Mouse (Mus musculus) embryonic facial prominence, embryonic 13.5 days (tissue): Measurements from ENCODE around the gene Akap3. TPM values are rescaled to one million over a fixed set of nuclear protein-coding genes. Genes with fewer than 3 reads are reported as not detected.
A peak's percentile ranks its signal among the peaks of the same experiment; 100 is the strongest.

Source experiments
- ATAC-seq: fragments of 200-750 bp; cut with Nextera tagmentation; 2 replicates; pipeline ENCODE4 v1.8.0; 2017; ENCODE audit warnings: low read depth; ENCODE audit not compliant: insufficient number of reproducible peaks, insufficient read depth, low FRiP score, low TSS enrichment
- H3K27ac ChIP-seq: fragments of 300-500 bp; sonication (generic); 2 replicates; pipeline ENCODE4 v1.5.1; 2015; ENCODE audit warnings: moderate library complexity, mild to moderate bottlenecking, inconsistent platforms
- H3K27me3 ChIP-seq: fragments of 300-500 bp; sonication (generic); 2 replicates; pipeline ENCODE4 v1.6.1; 2015; ENCODE audit warnings: mild to moderate bottlenecking, inconsistent platforms
- H3K36me3 ChIP-seq: fragments of 300-500 bp; sonication (generic); 2 replicates; pipeline ENCODE4 v1.6.1; 2015; ENCODE audit warnings: mild to moderate bottlenecking, inconsistent platforms
- H3K4me1 ChIP-seq: fragments of 300-500 bp; sonication (generic); 2 replicates; pipeline ENCODE4 v1.6.1; 2015; ENCODE audit warnings: inconsistent platforms
- H3K4me2 ChIP-seq: fragments of 300-500 bp; sonication (generic); 2 replicates; pipeline ENCODE4 v1.6.1; 2015; ENCODE audit warnings: moderate library complexity, mild to moderate bottlenecking, inconsistent platforms
- H3K4me3 ChIP-seq: fragments of 300-500 bp; sonication (generic); 2 replicates; pipeline ENCODE4 v1.5.1; 2015; ENCODE audit warnings: mild to moderate bottlenecking, inconsistent platforms
- H3K9ac ChIP-seq: fragments of 300-500 bp; sonication (generic); 2 replicates; pipeline ENCODE4 v1.6.1; 2015; ENCODE audit warnings: mild to moderate bottlenecking, inconsistent platforms
- H3K9me3 ChIP-seq: fragments of 300-500 bp; sonication (generic); 2 replicates; pipeline ENCODE4 v1.6.1; 2016; ENCODE audit warnings: inconsistent platforms
- WGBS: fragments of 180-500 bp; shearing (Covaris S2); methylation state at CpG from one replicate; pipeline ENCODE4 v1.1.7; 2015; ENCODE audit warnings: mixed read lengths; 5-methylcytosine and 5-hydroxymethylcytosine counted together
- polyA plus RNA-seq: library from polyadenylated mRNA; unstranded; fragments of >200 nt; fragmentation: Nextera tagmentation; extraction: Ambion mirVana; gene quantifications from 2 replicates; pipeline ENCODE4 v1.2.1, GENCODE M21; 2015

Akap3 gene
- not detected in 2 replicates for polyA plus RNA-seq

DNA sequence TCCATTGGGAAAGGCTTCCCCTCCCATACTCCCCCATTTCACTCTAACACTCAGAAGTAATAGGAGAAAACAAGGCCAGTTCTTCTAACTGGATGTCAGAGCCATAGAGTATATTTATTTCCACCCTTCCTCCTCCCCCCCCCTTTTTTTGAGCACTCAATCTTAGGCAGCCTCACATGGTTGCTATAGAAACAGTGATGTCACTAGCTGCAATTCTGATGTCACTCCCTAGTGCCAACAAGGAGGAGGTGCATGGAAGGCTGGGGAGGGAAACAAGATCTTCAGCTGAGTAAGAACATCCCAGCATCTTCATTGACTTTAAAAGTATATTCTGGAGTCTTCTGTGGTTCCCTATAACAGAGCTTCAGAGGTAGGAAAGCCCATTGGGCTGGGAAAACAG, at the start of gene Akap3:
TSS of gene Akap3 (plus strand) at position 218 of the 400 bp plus-strand sequence.
- Histone ChIP-seq H3K9ac (no peak within 1 kb of the TSS), H3K4me2 (no peak within 1 kb of the TSS), H3K27me3 (0 out of 2 replicates have a peak, but pooled peaks cover 6% of the 10 kb centered on the region), H3K9me3 (no peaks in the 10 kb centered on the region), H3K27ac (no peak within 1 kb of the TSS), H3K4me1 (peaks cover 10% of the 10 kb centered on the region), H3K36me3 (no peaks in the 10 kb centered on the region), H3K4me3 (no peak within 1 kb of the TSS)
- ATAC-seq, result no peak

GRCm38 (mm10) chr6:126806783-126807182, 46.1 kb upstream of the Akap3 start:
- Histone ChIP-seq H3K27ac (no peak overlapping the region), H3K9me3 (no peaks in the 10 kb centered on the region)
- 84% methylated on average over 3 of the region's 3 CpGs for WGBS

DNA sequence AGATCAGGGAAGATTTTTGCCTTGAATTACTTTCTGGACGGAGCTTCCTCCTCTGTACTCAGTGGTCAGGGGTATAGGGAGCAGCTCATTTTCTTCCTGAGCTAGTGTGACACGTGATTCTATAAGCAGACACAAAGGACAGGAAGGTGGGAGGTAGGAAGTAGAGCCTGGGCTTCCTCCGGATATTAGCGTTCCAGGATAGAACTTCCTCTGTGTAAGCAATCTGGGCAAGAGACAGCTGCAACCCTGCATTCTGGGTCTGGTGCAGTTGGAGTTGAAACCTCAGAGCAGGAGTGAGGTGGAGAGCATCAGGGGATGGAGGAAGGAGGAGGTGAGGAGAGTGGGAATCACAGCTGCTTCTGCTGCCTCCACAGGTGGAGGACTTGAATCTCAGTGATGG, 44.8 kb upstream of the Akap3 start:
- WGBS, result 67% methylated on average over 4 of the region's 4 CpGs

More at GRCm38 (mm10) chr6:126806783-126807182, 46.1 kb upstream of the Akap3 start:
- Histone ChIP-seq H3K4me2 (no peak overlapping the region), H3K9ac (no peak overlapping the region), H3K4me1 (no peaks in the 10 kb centered on the region), H3K36me3 (no peaks in the 10 kb centered on the region), H3K4me3 (no peak overlapping the region), H3K27me3 (no peaks in the 10 kb centered on the region)
- no peak for ATAC-seq

DNA sequence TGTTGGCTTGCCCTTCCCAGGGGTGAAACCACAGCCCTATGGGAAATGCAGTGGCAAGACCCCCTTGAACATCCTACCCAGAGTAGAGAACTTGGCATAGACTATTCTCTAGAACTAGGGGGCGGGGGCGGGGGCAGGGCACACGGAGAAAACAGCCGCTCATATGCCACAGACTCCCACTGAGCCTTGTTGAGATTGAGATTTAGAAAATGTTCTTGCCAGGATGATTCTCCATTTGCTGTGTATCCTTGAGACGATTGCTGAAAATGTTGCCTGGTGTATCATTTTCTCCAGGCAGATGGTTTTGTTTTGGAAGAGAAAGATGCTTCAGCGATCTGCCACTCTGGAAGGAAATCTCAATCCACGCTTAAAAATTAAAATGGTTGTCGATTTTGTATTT, 44.3 kb upstream of the Akap3 start:
- Histone ChIP-seq H3K4me2 (no peak overlapping the region), H3K36me3 (no peaks in the 10 kb centered on the region), H3K4me3 (no peak overlapping the region), H3K4me1 (no peaks in the 10 kb centered on the region), H3K9ac (no peak overlapping the region), H3K27me3 (no peaks in the 10 kb centered on the region), H3K9me3 (no peaks in the 10 kb centered on the region), H3K27ac (no peak overlapping the region)
- 81% methylated on average over 8 of the region's 8 CpGs for WGBS
- no peak for ATAC-seq

More for the DNA sequence above, 44.8 kb upstream of the Akap3 start:
- no peak overlapping the region for H3K9ac ChIP-seq
- no peaks in the 10 kb centered on the region for H3K9me3 ChIP-seq
- H3K4me3 ChIP-seq, result no peak overlapping the region
- H3K36me3 ChIP-seq, result no peaks in the 10 kb centered on the region
- ATAC-seq, result no peak
- H3K4me1 ChIP-seq, result no peaks in the 10 kb centered on the region
- H3K27me3 ChIP-seq, result no peaks in the 10 kb centered on the region
- H3K27ac ChIP-seq, result no peak overlapping the region
- H3K4me2 ChIP-seq, result no peak overlapping the region

DNA sequence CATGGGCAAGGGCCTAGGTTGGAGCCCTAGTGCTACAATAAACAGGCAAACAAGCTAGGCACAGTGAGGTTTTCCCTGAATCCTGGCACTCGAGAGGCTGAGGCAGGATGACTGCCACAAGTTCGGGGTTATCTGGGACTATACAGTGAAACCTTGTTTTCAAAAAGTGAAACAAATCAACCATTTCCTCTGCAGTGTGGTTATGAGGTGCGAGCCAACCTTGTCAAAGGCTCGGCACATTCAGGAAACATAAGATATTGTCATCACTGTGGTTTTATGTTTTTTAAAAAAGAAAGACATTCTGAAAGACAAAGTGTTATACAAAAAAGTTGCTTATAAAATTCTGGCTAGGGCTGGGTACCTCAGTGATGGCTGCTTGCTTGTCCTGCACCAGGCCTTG, 41.4 kb upstream of the Akap3 start:
- ATAC-seq, result no peak
- no peak overlapping the region for H3K4me3 ChIP-seq
- no peaks in the 10 kb centered on the region for H3K36me3 ChIP-seq
- 85% methylated on average over 4 of the region's 4 CpGs for WGBS
- no peaks in the 10 kb centered on the region for H3K27me3 ChIP-seq
- no peak overlapping the region for H3K4me2 ChIP-seq
- H3K4me1 ChIP-seq, result no peaks in the 10 kb centered on the region
- H3K9me3 ChIP-seq, result no peaks in the 10 kb centered on the region
- H3K27ac ChIP-seq, result no peak overlapping the region
- no peak overlapping the region for H3K9ac ChIP-seq

DNA sequence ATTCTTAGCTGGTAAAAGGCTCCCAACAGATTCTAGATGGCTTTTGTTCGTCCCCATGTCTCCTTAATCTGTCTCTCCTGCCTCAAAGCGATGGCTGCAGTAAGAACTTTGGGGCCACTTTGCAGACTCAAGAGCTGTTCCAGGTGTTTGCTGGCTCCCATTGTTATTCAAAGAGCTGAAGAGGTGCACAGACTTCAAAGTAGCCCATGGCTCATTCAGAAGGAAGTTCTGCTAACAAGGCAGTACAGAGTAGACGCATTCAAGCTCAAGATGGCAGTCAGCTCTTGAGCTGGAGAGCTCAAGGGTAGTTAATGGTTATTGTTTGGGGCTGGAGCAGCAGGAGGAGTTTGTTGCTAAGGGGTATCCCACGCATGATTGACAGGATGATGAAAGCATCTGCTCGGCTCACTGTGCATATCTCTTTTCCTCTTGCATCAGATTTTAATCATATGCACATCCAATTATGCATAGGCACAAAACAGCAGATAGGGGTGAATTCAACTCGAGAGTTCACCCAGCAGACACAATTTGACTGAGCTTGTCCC, 37.6 kb upstream of the Akap3 start:
- H3K4me1 ChIP-seq, result no peaks in the 10 kb centered on the region

GRCm38 (mm10) chr6:126816338-126816737, 36.6 kb upstream of the Akap3 start:
- no peaks in the 10 kb centered on the region for H3K9me3 ChIP-seq
- ATAC-seq, result no peak
- H3K27me3 ChIP-seq, result no peaks in the 10 kb centered on the region
- no peak overlapping the region for H3K27ac ChIP-seq
- H3K4me1 ChIP-seq, result no peaks in the 10 kb centered on the region
- peaks cover 24% of the 10 kb centered on the region for H3K36me3 ChIP-seq
- no peak overlapping the region for H3K4me3 ChIP-seq
- H3K9ac ChIP-seq, result no peak overlapping the region
- WGBS, result 92% methylated on average over 8 of the region's 8 CpGs
- H3K4me2 ChIP-seq, result no peak overlapping the region

More for the DNA sequence above, 37.6 kb upstream of the Akap3 start:
- no peak for ATAC-seq
- H3K27ac ChIP-seq, result no peak overlapping the region
- peaks cover 14% of the 10 kb centered on the region for H3K36me3 ChIP-seq
- H3K4me2 ChIP-seq, result no peak overlapping the region
- H3K27me3 ChIP-seq, result no peaks in the 10 kb centered on the region
- no peak overlapping the region for H3K4me3 ChIP-seq
- 63% methylated on average over 6 of the region's 6 CpGs for WGBS
- H3K9me3 ChIP-seq, result no peaks in the 10 kb centered on the region
- no peak overlapping the region for H3K9ac ChIP-seq

- Histone ChIP-seq H3K4me3 (no peak overlapping the region), H3K4me1 (no peaks in the 10 kb centered on the region), H3K27me3 (no peaks in the 10 kb centered on the region), H3K27ac (no peak overlapping the region), H3K4me2 (no peak overlapping the region), H3K9ac (no peak overlapping the region), H3K9me3 (no peaks in the 10 kb centered on the region), H3K36me3 (peaks cover 92% of the 10 kb centered on the region)
- WGBS, result 93% methylated on average over 3 of the region's 3 CpGs
- no peak for ATAC-seq
These were observed 29.8 kb upstream of the Akap3 start for GRCm38 (mm10) chr6:126823087-126823486.

DNA sequence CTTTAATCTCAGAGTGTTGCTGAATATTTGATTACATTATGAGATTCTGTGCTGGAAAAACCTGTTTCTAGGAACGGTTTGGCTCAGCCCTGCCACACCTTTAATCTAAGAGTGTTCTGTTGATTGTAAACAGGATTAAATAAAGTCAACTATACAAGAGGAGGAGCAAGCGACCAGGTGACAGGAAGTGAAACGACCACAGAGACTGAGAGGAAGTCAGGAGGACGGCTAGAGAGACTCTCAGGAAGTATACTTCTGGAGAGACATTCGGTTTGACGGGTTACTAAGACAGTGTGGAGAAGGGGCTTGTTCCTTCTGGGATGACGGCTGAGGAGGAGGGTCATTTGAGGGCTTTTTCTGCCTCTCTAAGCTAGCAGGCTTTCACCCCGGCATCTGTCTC, 16.3 kb upstream of the Akap3 start:
- H3K9ac ChIP-seq, result no peak overlapping the region
- H3K4me2 ChIP-seq, result no peak overlapping the region
- H3K36me3 ChIP-seq, result peaks cover 91% of the 10 kb centered on the region
- no peaks in the 10 kb centered on the region for H3K9me3 ChIP-seq
- no peaks in the 10 kb centered on the region for H3K4me1 ChIP-seq
- 82% methylated on average over 8 of the region's 8 CpGs for WGBS
- H3K27me3 ChIP-seq, result no peaks in the 10 kb centered on the region
- no peak overlapping the region for H3K27ac ChIP-seq
- ATAC-seq, result no peak
- no peak overlapping the region for H3K4me3 ChIP-seq

GRCm38 (mm10) chr6:126848712-126849704, 3.9 kb upstream of the Akap3 start, which contains the start of gene Ndufa9:
Ndufa9 (minus strand) TSS chr6:126849136.
- Histone ChIP-seq H3K4me1 (peaks cover 15% of the 10 kb centered on the region), H3K27ac (no peak within 1 kb of the TSS), H3K4me2 (peak within 1 kb of the TSS; percentile 85), H3K9me3 (no peaks in the 10 kb centered on the region), H3K9ac (peak within 1 kb of the TSS; percentile 85), H3K27me3 (0 out of 2 replicates have a peak, but pooled peaks cover 6% of the 10 kb centered on the region), H3K4me3 (peak within 1 kb of the TSS; percentile 77), H3K36me3 (peaks cover 6% of the 10 kb centered on the region)
- 7% methylated on average over 46 of the region's 46 CpGs for WGBS
- no peak; the same call in 1 of the 2 replicates for ATAC-seq

GRCm38 (mm10) chr6:126877118-126877517, 24.2 kb downstream of the Akap3 start:
- no peaks in the 10 kb centered on the region for H3K36me3 ChIP-seq
- H3K4me1 ChIP-seq, result no peaks in the 10 kb centered on the region
- ATAC-seq, result no peak
- H3K9me3 ChIP-seq, result no peaks in the 10 kb centered on the region
- H3K27me3 ChIP-seq, result peaks cover 10% of the 10 kb centered on the region; the same call in 1 of the 2 replicates
- H3K27ac ChIP-seq, result no peak overlapping the region
- no peak overlapping the region for H3K4me2 ChIP-seq
- H3K9ac ChIP-seq, result no peak overlapping the region
- no peak overlapping the region for H3K4me3 ChIP-seq
- WGBS, result 72% methylated on average over 8 of the region's 8 CpGs

DNA sequence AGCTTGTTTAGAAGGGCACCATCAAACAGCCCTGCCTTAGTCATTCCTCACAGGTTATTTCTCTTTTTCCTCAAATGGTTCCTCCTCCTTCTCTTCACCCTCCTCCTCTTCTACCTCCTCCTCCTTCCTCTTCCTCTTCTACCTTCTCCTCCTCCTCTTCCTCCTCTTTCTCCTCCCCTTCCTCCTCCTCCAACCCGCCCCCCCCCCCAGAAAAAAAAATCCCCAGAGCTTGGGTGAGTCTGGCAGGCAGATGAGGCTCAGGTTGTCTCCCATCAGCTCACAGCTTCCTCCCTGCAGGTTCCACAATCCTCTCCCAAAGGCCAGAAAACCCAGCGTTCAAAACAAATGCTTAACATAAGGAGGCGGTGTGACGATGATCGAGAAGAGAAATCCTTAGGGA, 54.5 kb downstream of the Akap3 start:
- Histone ChIP-seq H3K9ac (no peak overlapping the region), H3K4me1 (no peaks in the 10 kb centered on the region), H3K4me2 (no peak overlapping the region), H3K9me3 (no peaks in the 10 kb centered on the region), H3K4me3 (no peak overlapping the region), H3K27ac (no peak overlapping the region), H3K36me3 (no peaks in the 10 kb centered on the region), H3K27me3 (no peaks in the 10 kb centered on the region; the same call in 1 of the 2 replicates)
- no peak for ATAC-seq
- WGBS, result 74% methylated on average over 4 of the region's 5 CpGs
